Mouse (Mus musculus) MEL (cell line): ENCODE data around the gene Atxn7l1. TPM values are rescaled to one million over a fixed set of nuclear protein-coding genes. Genes with fewer than 3 reads are reported as not detected.
A peak's percentile ranks its signal among the peaks of the same experiment; 100 is the strongest.

ENCODE experiments used
- DNase-seq: peaks from one replicate; pipeline ENCODE4 v3.0.0; 2011; ENCODE audit warnings: low read depth, low spot score
- H3K27ac ChIP-seq: 2 replicates; pipeline ENCODE4 v1.5.1; 2012; ENCODE audit warnings: low read depth, mild to moderate bottlenecking, control low read depth, low read length, moderate library complexity; ENCODE audit not compliant: control insufficient read depth
- H3K27me3 ChIP-seq, 2 experiments: fragments of 150-350 bp in 1 of 2; sonication (generic) in 1 of 2; 2 replicates each; pipeline ENCODE4 v1.6.1; 2012; ENCODE audit warnings: low read length in 2 of 2, mild to moderate bottlenecking in 2 of 2, improper control_type of control experiment in 1 of 2, moderate library complexity in 1 of 2; ENCODE audit not compliant: insufficient read depth in 2 of 2, control insufficient read depth in 1 of 2
- H3K36me3 ChIP-seq, 2 experiments: 2 replicates each; pipeline ENCODE4 v1.6.1; 2012 to 2014; ENCODE audit warnings: low read length in 2 of 2, improper control_type of control experiment in 1 of 2, inconsistent platforms in 1 of 2, mild to moderate bottlenecking in 1 of 2; ENCODE audit not compliant: insufficient read depth in 2 of 2, control insufficient read depth in 1 of 2
- H3K4me1 ChIP-seq, 2 experiments: fragments of 150-350 bp in 1 of 2; sonication (generic) in 1 of 2; 2 replicates each; pipeline ENCODE4 v1.6.1; 2012; ENCODE audit warnings: low read length in 2 of 2, improper control_type of control experiment in 1 of 2, mild to moderate bottlenecking in 1 of 2; ENCODE audit not compliant: insufficient read depth in 2 of 2, control insufficient read depth in 1 of 2
- H3K4me3 ChIP-seq, 2 experiments: fragments of 150-350 bp in 1 of 2; sonication (generic) in 1 of 2; 2 replicates each; pipeline ENCODE4 v1.5.1; 2012; ENCODE audit warnings: low read depth in 2 of 2, low read length in 2 of 2, mild to moderate bottlenecking in 2 of 2, moderate library complexity in 2 of 2, control low read depth in 1 of 2, improper control_type of control experiment in 1 of 2; ENCODE audit not compliant: control insufficient read depth in 1 of 2, insufficient read depth in 1 of 2
- H3K79me2 ChIP-seq: 2 replicates; pipeline ENCODE4 v1.6.1; 2012; ENCODE audit warnings: mild to moderate bottlenecking, low read length, moderate library complexity; ENCODE audit not compliant: control insufficient read depth, poor library complexity, insufficient read depth
- H3K9ac ChIP-seq: 2 replicates; pipeline ENCODE4 v1.6.1; 2012; ENCODE audit warnings: low read depth, mild to moderate bottlenecking, control low read depth, low read length, moderate library complexity; ENCODE audit not compliant: control insufficient read depth, poor library complexity, severe bottlenecking
- H3K9me3 ChIP-seq: fragments of 150-350 bp; sonication (generic); replicated peaks from 2 replicates; pipeline ENCODE4 v1.6.1; 2012; ENCODE audit warnings: mild to moderate bottlenecking, low read length, improper control_type of control experiment, moderate library complexity; ENCODE audit not compliant: insufficient read depth
- BHLHE40 ChIP-seq: IDR thresholded peaks from 2 replicates; pipeline ENCODE4 v1.6.1; 2012; ENCODE audit warnings: low read depth, mild to moderate bottlenecking, inconsistent platforms, low read length, improper control_type of control experiment, borderline replicate concordance
- E2F4 ChIP-seq: IDR thresholded peaks from 2 replicates; pipeline ENCODE4 v1.6.1; 2011; ENCODE audit warnings: low read depth, low read length, improper control_type of control experiment, borderline replicate concordance
- GATA1 ChIP-seq: IDR thresholded peaks from 2 replicates; pipeline ENCODE4 v1.6.1; 2011; ENCODE audit warnings: low read depth, low read length, improper control_type of control experiment
- POLR2A ChIP-seq, 2 experiments: IDR thresholded peaks; 2 replicates each; pipeline ENCODE4 v1.6.1; 2011 to 2012; ENCODE audit warnings: low read length in 2 of 2, mild to moderate bottlenecking in 2 of 2, control low read depth in 1 of 2, improper control_type of control experiment in 1 of 2, low read depth in 1 of 2, moderate library complexity in 1 of 2; ENCODE audit not compliant: control insufficient read depth in 1 of 2, insufficient read depth in 1 of 2, poor library complexity in 1 of 2
- RCOR1 ChIP-seq: IDR thresholded peaks from 2 replicates; pipeline ENCODE4 v1.6.1; 2012; ENCODE audit warnings: low read depth, mild to moderate bottlenecking, inconsistent platforms, low read length, improper control_type of control experiment
- SIN3A ChIP-seq: IDR thresholded peaks from 2 replicates; pipeline ENCODE4 v1.6.1; 2012; ENCODE audit warnings: low read length, improper control_type of control experiment, inconsistent platforms
- TAL1 ChIP-seq: IDR thresholded peaks from 2 replicates; pipeline ENCODE4 v1.6.1; 2012; ENCODE audit warnings: mild to moderate bottlenecking, inconsistent platforms, low read length, moderate library complexity, mixed read lengths
- TCF12 ChIP-seq: IDR thresholded peaks from 2 replicates; pipeline ENCODE4 v1.6.1; 2014; ENCODE audit warnings: low read depth, mild to moderate bottlenecking, inconsistent platforms, low read length, improper control_type of control experiment, moderate library complexity
- UBTF ChIP-seq: IDR thresholded peaks from 2 replicates; pipeline ENCODE4 v1.6.1; 2012; ENCODE audit warnings: low read depth, mild to moderate bottlenecking, inconsistent platforms, low read length, improper control_type of control experiment, moderate library complexity, borderline replicate concordance; ENCODE audit not compliant: insufficient read depth
- USF1 ChIP-seq: IDR thresholded peaks from 2 replicates; pipeline ENCODE4 v1.6.1; 2014; ENCODE audit warnings: low read depth, mild to moderate bottlenecking, inconsistent platforms, low read length, improper control_type of control experiment, moderate library complexity
- USF2 ChIP-seq, 2 experiments: IDR thresholded peaks; 2 replicates each; pipeline ENCODE4 v1.6.1; 2011 to 2012; ENCODE audit warnings: improper control_type of control experiment in 2 of 2, low read length in 2 of 2, borderline replicate concordance in 1 of 2, inconsistent platforms in 1 of 2, low read depth in 1 of 2, mild to moderate bottlenecking in 1 of 2; ENCODE audit not compliant: insufficient read depth in 1 of 2
- ZKSCAN1 ChIP-seq: IDR thresholded peaks from 2 replicates; pipeline ENCODE4 v1.6.1; 2012; ENCODE audit warnings: low read depth, mild to moderate bottlenecking, inconsistent platforms, low read length, improper control_type of control experiment, moderate library complexity
- ZMIZ1 ChIP-seq: IDR thresholded peaks from 2 replicates; pipeline ENCODE4 v1.6.1; 2012; ENCODE audit warnings: low read depth, mild to moderate bottlenecking, inconsistent platforms, low read length, improper control_type of control experiment, moderate library complexity
- polyA plus RNA-seq, 2 experiments: library from polyadenylated mRNA; stranded (reverse) in 1 of 2; unstranded in 1 of 2; fragments of >175 nt in 1 of 2; fragments of >200 nt in 1 of 2; gene quantifications; 2 replicates each; pipeline versions ENCODE4 v1.2.1 to v1.2.4; 2012; ENCODE audit warnings: low replicate concordance in 2 of 2, low read depth in 1 of 2; ENCODE audit not compliant: insufficient read length in 2 of 2, insufficient read depth in 1 of 2, missing spikeins in 1 of 2
- total RNA-seq: library from RNA; depleted of rRNA; stranded (reverse); fragments of 300-350 nt; gene quantifications from 2 replicates; pipeline ENCODE4 v1.2.3, GENCODE M21; 2012

The Atxn7l1 gene
- total and polyA plus RNA-seq, 3 experiments: 11.6 to 50.3 TPM; not detected in 1

- Histone ChIP-seq H3K27ac (no peak overlapping the region), H3K36me3 (peaks cover 0 to 24% of the 10 kb centered on the region in 2 experiments; a peak in 2 of 4 replicates), H3K4me3 (no peak overlapping the region), H3K79me2 (no peaks in the 10 kb centered on the region), H3K27me3 (no peaks in the 10 kb centered on the region), H3K9ac (no peak overlapping the region), H3K4me1 (peaks cover 13 to 24% of the 10 kb centered on the region in 2 experiments), H3K9me3 (no peaks in the 10 kb centered on the region)
- no peak for TF ChIP-seq RCOR1
- TF ChIP-seq ZMIZ1: no peak
- TF ChIP-seq USF2 (IDR thresholded peaks at IDR 0.05; ENCODE audit: borderline replicate concordance in 1 of 2, insufficient read depth in 1 of 2, low read depth in 1 of 2, low read length in 2 of 2): no peak
- TF ChIP-seq BHLHE40: no peak
- DNase-seq: no peak
These were observed 34.4 kb downstream of the Atxn7l1 start for GRCm38 (mm10) chr12:33181875-33182274.

- no peak for TF ChIP-seq ZKSCAN1
- no peak for TF ChIP-seq POLR2A (IDR thresholded peaks at IDR 0.05; ENCODE audit: control insufficient read depth in 1 of 2, insufficient read depth in 1 of 2, low read depth in 1 of 2, low read length in 2 of 2, poor library complexity in 1 of 2)
- no peak for TF ChIP-seq USF1
- no peak for TF ChIP-seq TCF12
- TF ChIP-seq TAL1: no peak
- no peak for TF ChIP-seq E2F4
- no peak for TF ChIP-seq SIN3A
- Histone ChIP-seq H3K9me3 (no peaks in the 10 kb centered on the region), H3K36me3 (peaks cover 0 to 24% of the 10 kb centered on the region in 2 experiments; a peak in 2 of 4 replicates), H3K27ac (peak overlapping the region; percentile 39; the same call in 1 of the 2 replicates), H3K4me1 (peaks cover 13 to 24% of the 10 kb centered on the region in 2 experiments), H3K27me3 (no peaks in the 10 kb centered on the region), H3K4me3 (peak overlapping the region; percentile 14 to 22; a peak in 3 of 4 replicates), H3K9ac (no peak overlapping the region), H3K79me2 (no peaks in the 10 kb centered on the region)
- DNase-seq: peak; percentile 67
These were observed 35.1 kb downstream of the Atxn7l1 start for GRCm38 (mm10) chr12:33182428-33183137.

- no peaks in the 10 kb centered on the region for H3K79me2 ChIP-seq
- peak; percentile 34 for DNase-seq
- peak overlapping the region in 1 of 2 experiments; percentile 14; a peak in 1 of 4 replicates for H3K4me3 ChIP-seq
- peaks cover 13 to 24% of the 10 kb centered on the region in 2 experiments for H3K4me1 ChIP-seq
- no peaks in the 10 kb centered on the region for H3K27me3 ChIP-seq
- peak overlapping the region; percentile 39; the same call in 1 of the 2 replicates for H3K27ac ChIP-seq
- H3K9me3 ChIP-seq: no peaks in the 10 kb centered on the region
- H3K9ac ChIP-seq: no peak overlapping the region
- TF ChIP-seq UBTF: no peak
- TF ChIP-seq GATA1: peak; percentile 36; the same call in 1 of the 2 replicates
- TF ChIP-seq, all 39 proteins: peak for 1
- peaks cover 0 to 24% of the 10 kb centered on the region in 2 experiments; a peak in 2 of 4 replicates for H3K36me3 ChIP-seq
These were observed 35.7 kb downstream of the Atxn7l1 start for GRCm38 (mm10) chr12:33183138-33183627.
